Mouse (Mus musculus): Measurements from ENCODE around the gene Zbtb5.
"Not testable (repeated sequence)": the region's sequence is repeated elsewhere in the genome, so short reads cannot be mapped to it uniquely, and the experiment has no call there.

The Zbtb5 gene

DNA sequence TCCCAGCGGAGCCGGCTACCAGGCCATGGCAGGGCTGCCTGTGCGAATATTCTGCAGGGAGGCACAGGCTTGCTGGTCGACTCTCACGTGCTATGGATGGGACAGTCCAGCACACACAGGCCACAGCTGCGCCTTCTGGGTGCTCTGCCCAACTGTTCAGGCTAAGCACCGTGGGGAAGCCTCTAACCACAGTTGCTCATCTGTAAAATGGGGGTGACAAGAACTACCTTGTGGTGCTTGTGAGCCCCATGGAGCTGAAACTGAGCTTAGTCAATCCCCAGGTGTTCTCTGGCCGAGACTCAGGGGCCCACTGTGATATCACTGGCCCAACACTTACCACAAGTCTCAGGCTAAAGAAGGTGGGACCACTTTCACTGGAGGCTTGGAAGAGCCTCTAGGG is 44.8 kb downstream of the Zbtb5 start:
- no peak for DNase-seq

DNA sequence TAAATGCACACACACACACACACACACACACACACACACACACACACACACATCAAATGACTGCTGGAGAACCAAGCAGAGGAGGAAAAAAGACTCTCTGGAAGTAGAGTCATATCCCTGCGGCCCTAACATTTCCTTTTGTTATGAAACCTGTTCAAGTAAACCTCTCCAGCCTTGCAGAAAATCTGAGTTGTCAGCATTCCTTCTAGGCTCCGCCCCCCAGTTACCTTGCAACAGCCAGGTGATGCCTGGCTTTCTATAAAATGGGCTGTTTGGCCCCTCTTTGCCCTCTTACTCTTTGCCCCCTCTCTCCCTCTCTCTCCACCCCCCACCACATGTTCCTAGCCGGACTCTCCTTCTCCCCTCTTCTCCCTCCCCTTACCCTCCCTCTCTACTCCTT is 46.5 kb downstream of the Zbtb5 start:
- DNase-seq = no peak

DNA sequence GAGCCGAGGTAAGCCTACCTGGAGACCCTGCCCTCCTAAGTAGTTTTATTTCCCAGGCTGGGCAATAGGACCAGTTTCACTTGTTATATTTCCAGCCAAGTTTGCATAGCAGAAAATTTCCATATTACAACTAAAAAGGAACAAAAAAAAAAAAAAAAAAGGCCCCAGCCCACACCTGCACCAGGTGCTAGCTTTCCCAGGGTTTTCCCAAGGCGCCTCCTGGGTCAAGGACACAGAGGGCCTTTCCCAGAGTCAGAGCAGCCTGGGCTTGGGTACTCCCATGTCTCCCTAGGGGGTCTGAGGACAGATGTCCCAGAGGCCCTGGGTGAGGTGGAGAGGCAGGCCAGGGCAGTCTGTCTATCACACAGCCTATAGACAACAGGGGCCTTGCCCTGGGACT is 47.0 kb downstream of the Zbtb5 start:
- no peak for DNase-seq

DNA sequence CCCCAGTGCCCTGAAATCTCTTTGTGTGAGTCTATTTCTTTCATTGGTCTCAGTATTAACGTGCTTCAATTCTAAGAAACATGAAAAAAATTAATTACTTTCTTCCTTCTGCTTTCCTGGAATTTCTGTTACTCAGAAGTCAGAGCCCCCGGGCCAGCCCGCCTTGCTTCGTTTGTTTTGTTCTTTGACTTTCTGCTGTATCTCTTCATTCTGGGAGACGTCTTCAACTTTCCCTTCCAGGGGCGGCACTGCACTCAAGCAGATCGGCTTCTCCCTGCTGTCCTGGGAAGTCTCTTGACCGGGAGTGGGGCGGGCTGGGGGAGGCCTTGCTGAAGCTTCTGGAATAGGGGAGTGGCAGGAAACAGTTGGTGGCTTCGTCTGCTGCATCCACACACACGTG is 49.1 kb downstream of the Zbtb5 start:
- no peak for DNase-seq

DNA sequence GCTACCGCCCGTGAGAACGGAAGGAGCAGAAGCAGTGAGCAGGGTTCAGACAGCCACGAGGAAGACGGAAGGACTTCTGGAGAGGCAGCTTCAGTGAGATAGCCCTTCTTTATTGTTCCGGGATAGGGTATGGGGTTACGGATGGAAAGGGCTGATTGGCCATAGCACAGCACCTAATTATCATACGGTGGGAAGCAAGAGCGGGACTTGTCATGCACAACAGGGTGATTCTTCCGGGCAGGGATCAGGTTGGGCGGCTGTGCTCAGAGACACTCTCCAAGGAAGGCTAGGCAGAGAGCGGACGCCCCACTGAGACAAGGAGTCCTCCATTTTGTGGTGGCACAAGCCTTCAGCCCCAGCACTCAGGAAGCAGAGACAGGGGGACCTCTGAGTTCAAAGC is 53.0 kb downstream of the Zbtb5 start:
- DNase-seq = no peak

DNA sequence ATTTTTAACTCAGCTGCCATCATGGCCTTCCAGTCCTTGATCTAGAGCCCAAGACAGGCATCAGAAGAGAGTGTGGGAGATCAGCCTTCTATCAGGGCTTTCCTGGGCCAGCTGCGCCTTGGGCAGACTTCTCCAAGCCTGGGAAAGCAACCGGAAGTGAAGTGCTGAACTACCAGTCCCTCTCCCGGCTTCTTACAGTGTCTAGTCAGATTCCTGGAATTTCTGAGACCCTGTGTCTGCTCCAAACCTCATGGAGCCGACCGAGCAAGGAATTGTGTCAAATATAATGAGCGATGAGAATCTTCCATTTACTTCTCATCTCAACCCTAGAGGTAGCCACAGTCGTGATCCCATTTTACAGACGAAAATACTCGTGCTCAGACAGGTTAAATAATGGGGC is 53.4 kb downstream of the Zbtb5 start:
- no peak for DNase-seq

DNA sequence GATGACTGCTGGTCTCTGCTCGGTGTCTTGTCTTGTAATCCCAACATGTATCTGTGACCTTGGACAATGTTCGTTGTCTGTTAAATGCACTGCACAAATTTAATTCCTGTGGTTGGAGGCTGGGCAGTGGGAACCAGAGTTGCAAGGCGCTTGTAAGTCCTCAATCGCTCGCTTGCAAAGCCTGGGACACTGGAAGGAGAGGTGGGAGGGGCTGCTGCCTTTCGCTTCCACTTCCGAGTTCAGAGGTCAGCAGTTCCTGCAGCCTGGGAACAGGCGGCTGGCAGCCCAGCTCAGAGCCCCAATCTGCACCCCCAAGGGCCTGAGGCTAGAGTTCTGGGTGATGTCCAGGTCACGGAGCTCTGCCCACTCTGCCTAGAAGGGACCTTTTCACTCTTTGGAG is 59.2 kb downstream of the Zbtb5 start:
- no peak for DNase-seq

DNA sequence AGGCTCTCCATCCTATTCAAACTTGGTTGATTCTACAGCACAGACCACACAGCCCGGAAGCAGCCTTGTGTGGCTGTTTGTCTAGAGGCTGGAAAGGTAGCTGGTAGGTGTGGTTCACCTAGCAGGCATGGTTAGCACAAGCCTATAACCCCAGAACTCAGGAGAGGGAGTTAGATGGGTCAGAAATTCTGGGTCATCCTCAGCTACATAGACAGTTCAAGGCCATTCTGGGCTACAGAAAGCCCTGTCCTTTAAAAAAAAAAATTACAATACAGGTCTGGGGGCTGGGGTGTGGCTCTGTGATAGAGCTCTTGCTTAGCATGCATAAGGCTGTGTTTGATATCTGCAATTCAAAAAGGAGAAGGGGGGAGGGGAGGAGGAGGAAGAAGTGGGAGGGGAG is 63.9 kb downstream of the Zbtb5 start:
- DNase-seq = no peak

DNA sequence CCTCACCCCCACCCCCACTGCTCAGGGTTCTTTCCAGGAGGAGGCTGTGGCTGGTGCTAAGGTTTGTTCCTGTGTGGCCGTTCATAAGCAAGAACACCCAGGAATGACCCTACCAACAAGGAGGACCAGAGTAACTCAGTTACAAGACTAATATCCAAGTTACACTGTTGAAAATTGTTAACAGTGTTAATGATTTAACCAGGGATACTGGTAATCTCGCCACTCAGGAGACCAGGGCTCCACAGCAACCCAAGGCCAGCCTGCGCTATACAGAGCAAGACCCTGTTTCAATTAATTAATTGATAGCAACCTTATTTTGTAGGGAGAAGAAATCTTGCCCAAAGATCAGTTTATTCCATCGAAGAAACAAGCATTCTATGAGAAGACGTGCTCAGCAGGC is 64.7 kb downstream of the Zbtb5 start:
- DNase-seq = no peak

DNA sequence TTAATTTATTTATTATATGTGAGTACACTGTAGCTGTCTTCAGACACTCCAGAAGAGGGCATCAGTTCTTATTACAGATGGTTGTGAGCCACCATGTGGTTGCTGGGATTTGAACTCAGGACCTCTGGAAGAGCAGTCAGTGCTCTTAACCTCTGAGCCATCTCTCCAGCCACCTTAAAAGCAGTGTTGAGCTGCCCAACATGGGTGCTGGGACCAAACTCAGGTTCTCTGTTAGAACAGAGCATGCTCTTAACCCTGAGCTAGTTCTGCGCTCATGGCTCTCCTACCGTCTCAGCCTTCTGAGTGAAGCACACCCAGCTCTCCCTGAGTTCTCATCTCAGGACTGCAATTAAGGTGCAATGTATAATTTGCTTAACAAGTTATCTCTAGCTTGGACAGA is 66.1 kb downstream of the Zbtb5 start:
- DNase-seq = not testable (repeated sequence)

DNA sequence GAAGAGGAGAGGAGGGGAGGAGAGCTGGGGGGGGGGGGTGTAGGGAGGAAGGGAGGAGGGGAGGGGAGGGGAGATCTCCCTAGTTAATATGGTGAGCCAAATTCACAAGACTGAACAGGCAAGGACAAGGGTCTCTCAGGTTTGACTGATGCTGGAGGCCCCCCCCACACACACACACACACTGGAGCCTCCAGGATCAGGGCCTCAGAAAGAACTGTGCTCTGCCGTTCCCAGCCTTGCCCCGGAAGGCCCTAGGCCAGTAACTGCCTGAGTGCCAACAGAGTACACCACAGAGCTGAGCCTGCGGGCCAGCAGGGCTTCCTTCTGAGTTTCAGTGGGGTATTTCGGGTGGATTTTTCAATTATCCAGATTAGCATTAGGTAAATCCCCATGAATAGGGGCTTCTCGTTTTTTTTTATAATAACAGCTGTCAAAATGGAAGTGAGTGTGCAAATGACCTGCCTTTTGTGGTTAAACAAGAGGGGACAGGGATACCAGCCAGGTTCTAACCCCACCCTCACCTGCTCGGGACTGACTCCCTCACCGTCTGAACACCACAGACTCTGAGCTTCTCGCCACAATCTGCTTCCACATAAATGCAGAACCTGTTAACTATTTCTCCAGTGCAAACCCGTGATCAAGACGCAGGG is 67.7 kb downstream of the Zbtb5 start:
- DNase-seq = no peak

DNA sequence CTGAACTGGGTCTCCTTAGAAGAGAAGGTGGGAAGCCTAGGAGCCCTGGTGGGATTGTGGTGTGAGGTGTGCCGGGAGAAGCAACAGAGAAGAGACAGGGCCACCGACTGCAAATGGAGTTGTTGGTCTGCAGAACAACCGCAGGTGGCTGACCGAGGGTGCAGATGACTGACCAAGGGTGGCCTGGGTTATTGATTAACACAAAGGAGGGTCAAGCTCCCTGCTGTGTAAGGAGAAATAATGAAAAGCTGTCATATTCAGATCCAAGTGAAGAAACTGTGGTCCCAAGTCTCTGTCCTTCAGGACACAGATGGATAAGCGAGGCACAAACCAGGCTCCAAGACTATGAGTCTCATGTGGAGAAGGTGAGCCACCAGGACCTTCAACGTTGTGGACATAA is 68.7 kb downstream of the Zbtb5 start:
- no peak for DNase-seq

DNA sequence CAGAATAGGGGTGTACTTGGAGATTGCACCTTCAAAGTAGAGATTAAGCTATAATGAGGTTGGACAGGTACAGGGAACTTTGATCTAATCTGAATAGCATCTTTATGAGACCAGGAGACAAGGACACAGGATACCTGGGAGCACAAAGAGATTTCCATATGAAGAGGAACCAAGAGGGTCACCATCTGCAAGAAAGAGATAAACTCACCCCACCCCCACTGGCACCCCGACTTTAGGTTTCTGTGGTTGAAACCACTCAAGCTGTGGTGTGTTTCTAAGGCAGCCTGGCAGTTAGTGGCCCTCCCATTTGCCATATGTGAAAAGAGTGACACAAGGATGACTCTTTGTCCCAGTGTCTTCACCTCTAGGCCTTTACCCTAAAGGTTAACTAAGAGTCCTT is 70.0 kb downstream of the Zbtb5 start:
- no peak for DNase-seq

All from cerebellum, postnatal 25 days (tissue).